Mouse (Mus musculus) embryonic facial prominence, embryonic 15.5 days (tissue): ENCODE measurements around the gene Enho. TPM values are rescaled to one million over a fixed set of nuclear protein-coding genes. Genes with fewer than 3 reads are reported as not detected.

ENCODE experiments used
- ATAC-seq: fragments of 200-750 bp; cut with Nextera tagmentation; 2 replicates; pipeline ENCODE4 v1.8.0; 2017; ENCODE audit warnings: low read depth, moderate TSS enrichment; ENCODE audit not compliant: insufficient number of reproducible peaks, low FRiP score, low TSS enrichment
- H3K27ac ChIP-seq: fragments of 300-500 bp; sonication (generic); replicated peaks from 2 replicates; pipeline ENCODE4 v1.5.1; 2015; ENCODE audit warnings: mild to moderate bottlenecking, inconsistent platforms
- H3K27me3 ChIP-seq: fragments of 300-500 bp; sonication (generic); 2 replicates; pipeline ENCODE4 v1.6.1; 2015; ENCODE audit warnings: inconsistent platforms
- H3K36me3 ChIP-seq: fragments of 300-500 bp; sonication (generic); 2 replicates; pipeline ENCODE4 v1.6.1; 2015; ENCODE audit warnings: mild to moderate bottlenecking, inconsistent platforms
- H3K4me1 ChIP-seq: fragments of 300-500 bp; sonication (generic); 2 replicates; pipeline ENCODE4 v1.6.1; 2015; ENCODE audit warnings: inconsistent platforms
- H3K4me2 ChIP-seq: fragments of 300-500 bp; sonication (generic); replicated peaks from 2 replicates; pipeline ENCODE4 v1.6.1; 2015; ENCODE audit warnings: mild to moderate bottlenecking, inconsistent platforms
- H3K4me3 ChIP-seq: fragments of 300-500 bp; sonication (generic); replicated peaks from 2 replicates; pipeline ENCODE4 v1.5.1; 2015; ENCODE audit warnings: mild to moderate bottlenecking, inconsistent platforms
- H3K9ac ChIP-seq: fragments of 300-500 bp; sonication (generic); 2 replicates; pipeline ENCODE4 v1.6.1; 2015; ENCODE audit warnings: inconsistent platforms
- H3K9me3 ChIP-seq: fragments of 300-500 bp; sonication (generic); replicated peaks from 2 replicates; pipeline ENCODE4 v1.6.1; 2016; ENCODE audit warnings: inconsistent platforms
- WGBS: fragments of 180-500 bp; shearing (Covaris S2); methylation state at CpG from one replicate; pipeline ENCODE4 v1.1.7; 2015; 5-methylcytosine and 5-hydroxymethylcytosine counted together
- polyA plus RNA-seq: library from polyadenylated mRNA; unstranded; fragments of >200 nt; fragmentation: Nextera tagmentation; extraction: Ambion mirVana; gene quantifications from 2 replicates; pipeline ENCODE4 v1.2.1, GENCODE M21; 2015

Gene Enho
- polyA plus RNA-seq, 1 experiment from 2014 or later = 23.8 TPM

- no peak for ATAC-seq
- Histone ChIP-seq H3K27ac (no peak overlapping the region), H3K9me3 (no peaks in the 10 kb centered on the region), H3K9ac (no peak overlapping the region), H3K27me3 (no peaks in the 10 kb centered on the region; the same call in 1 of the 2 replicates), H3K4me3 (no peak overlapping the region), H3K4me2 (no peak overlapping the region), H3K36me3 (no peaks in the 10 kb centered on the region), H3K4me1 (no peaks in the 10 kb centered on the region)
- 43% methylated on average over 8 of the region's 8 CpGs for WGBS
Measured at GRCm38 (mm10) chr4:41604476-41605396, 35.4 kb downstream of the Enho start.

GRCm38 (mm10) chr4:41602818-41603217 is 37.3 kb downstream of the Enho start:
- no peaks in the 10 kb centered on the region for H3K36me3 ChIP-seq
- H3K9ac ChIP-seq = no peak overlapping the region
- no peak overlapping the region for H3K27ac ChIP-seq
- no peak overlapping the region for H3K4me2 ChIP-seq
- no peak for ATAC-seq
- no peaks in the 10 kb centered on the region for H3K4me1 ChIP-seq
- no peaks in the 10 kb centered on the region for H3K9me3 ChIP-seq
- no peaks in the 10 kb centered on the region for H3K27me3 ChIP-seq
- no peak overlapping the region for H3K4me3 ChIP-seq
- WGBS = 61% methylated on average over 4 of the region's 4 CpGs

Other genes starting within 250 kb of the Enho start
- 7.3 and 8.9 TPM in 2 replicates for gene Kif24, start 175.4 kb downstream of the Enho start, polyA plus RNA-seq
- gene Nudt2, start 175.2 kb downstream of the Enho start, polyA plus RNA-seq = 47.0 and 47.1 TPM in 2 replicates
- gene AI464131, start 137.2 kb downstream of the Enho start, polyA plus RNA-seq = 7.6 and 7.7 TPM in 2 replicates
- gene 1110017D15Rik, start 123.0 kb downstream of the Enho start, polyA plus RNA-seq = 15.1 and 31.4 TPM in 2 replicates
- gene Fam219a, start 70.8 kb downstream of the Enho start, polyA plus RNA-seq = 3.2 and 3.6 TPM in 2 replicates
- gene Dnaic1, start 70.5 kb downstream of the Enho start, polyA plus RNA-seq = 3.3 and 4.6 TPM in 2 replicates
- gene Cntfr, start 56.8 kb upstream of the Enho start, polyA plus RNA-seq = 16.2 and 19.0 TPM in 2 replicates
- 407 and 429 TPM in 2 replicates for gene Il11ra1, start 59.7 kb upstream of the Enho start, polyA plus RNA-seq
- 70.0 and 79.8 TPM in 2 replicates for gene Rpp25l, start 73.2 kb upstream of the Enho start, polyA plus RNA-seq
- 139 and 146 TPM in 2 replicates for gene Dctn3, start 82.8 kb upstream of the Enho start, polyA plus RNA-seq
- gene Arid3c, start 90.8 kb upstream of the Enho start, polyA plus RNA-seq = 0.12 and 0.16 TPM in 2 replicates
- 41.4 and 45.5 TPM in 2 replicates for gene Galt, start 114.9 kb upstream of the Enho start, polyA plus RNA-seq
- 75.9 and 79.7 TPM in 2 replicates for gene Sigmar1, start 115.8 kb upstream of the Enho start, polyA plus RNA-seq
- 36.5 and 43.8 TPM in 2 replicates for gene Ccl27a, start 133.9 kb upstream of the Enho start, polyA plus RNA-seq